Mouse (Mus musculus): ENCODE measurements around the gene Rora.

DNA sequence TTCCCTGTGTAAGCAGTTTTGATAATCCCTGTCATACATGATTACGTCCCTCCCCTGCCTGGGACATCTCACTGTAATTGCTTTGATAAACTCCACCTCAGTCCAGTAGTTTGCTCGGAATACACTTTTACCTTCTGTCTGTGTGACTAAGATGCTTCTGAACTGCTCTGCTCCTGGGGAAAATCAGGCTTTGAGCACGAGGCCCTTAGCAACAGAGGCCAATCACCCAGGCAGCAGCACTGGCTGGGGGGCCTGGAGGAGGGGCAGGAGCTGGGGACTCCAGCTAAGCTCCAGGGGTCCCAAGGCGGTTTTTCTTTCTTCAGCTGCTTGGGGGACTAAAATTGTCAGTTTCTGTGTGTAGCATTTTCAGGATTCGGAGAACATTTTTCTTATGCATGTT is 32.0 kb downstream of the Rora start:
- TF ChIP-seq CTCF (IDR thresholded peaks at IDR 0.05; ENCODE audit: low read depth, low read length) (no peak), POLR2A (IDR thresholded peaks at IDR 0.05; ENCODE audit: extremely low read depth, insufficient read depth, low read length) (no peak)
